Mouse (Mus musculus): ENCODE results near the gene Adad1. TPM values are rescaled to one million over a fixed set of nuclear protein-coding genes. Genes with fewer than 3 reads are reported as not detected.
A peak's percentile ranks its signal among the peaks of the same experiment; 100 is the strongest.

The Adad1 gene
- total RNA-seq (2021) (not detected), polyA plus RNA-seq (2012; rRNA removed) (not detected in 2 replicates)
- long read RNA-seq, result 0 reads

DNA sequence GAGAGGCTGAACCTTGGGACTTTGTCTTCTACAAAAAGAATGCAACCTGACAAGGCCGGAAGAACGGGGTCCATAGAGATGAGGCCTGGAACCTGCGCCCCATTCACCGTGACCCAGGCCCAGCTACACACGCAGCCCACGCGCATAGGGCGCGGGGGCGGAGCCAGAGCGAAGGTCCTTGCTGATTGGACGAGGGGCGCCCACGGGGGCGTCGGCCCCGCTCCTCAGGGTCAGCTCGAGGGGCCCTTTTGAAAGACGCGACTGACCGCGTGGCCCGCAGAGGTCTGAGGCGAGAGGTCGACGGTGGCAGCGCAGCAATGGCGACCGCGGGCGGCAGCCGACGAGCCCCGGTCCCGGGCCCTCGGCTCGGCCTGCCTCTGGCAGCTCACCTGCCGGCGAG is at the start of gene Adad1:
Adad1 (plus strand) TSS at position 122 of the 400 bp plus-strand sequence.
- DNase-seq, result no peak

- no peak for DNase-seq
Observed at GRCm38 (mm10) chr3:37037979-37038378, 25.3 kb upstream of the Adad1 start.

DNA sequence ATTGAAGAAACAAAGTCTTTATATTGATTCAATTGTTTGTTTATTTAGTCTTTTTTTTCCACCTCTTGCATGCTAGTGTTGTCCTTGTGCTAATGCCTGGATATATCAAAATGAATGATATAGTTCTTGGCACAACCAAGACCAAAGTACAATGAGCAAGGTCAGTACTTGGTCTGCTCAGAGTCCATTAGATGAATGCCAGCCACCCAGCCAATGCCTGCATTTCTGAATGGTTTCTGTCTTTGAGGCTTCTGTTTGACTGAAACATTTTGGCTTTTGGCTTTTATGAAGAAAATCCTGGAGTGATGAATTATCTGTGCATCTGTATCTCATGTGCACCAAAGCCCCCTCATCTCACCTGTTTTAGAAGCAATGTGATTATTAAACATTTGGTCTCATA is 23.5 kb upstream of the Adad1 start:
- DNase-seq, result peak; percentile 43

GRCm38 (mm10) chr3:37051491-37051890 is 11.8 kb upstream of the Adad1 start:
- DNase-seq, result no peak

DNA sequence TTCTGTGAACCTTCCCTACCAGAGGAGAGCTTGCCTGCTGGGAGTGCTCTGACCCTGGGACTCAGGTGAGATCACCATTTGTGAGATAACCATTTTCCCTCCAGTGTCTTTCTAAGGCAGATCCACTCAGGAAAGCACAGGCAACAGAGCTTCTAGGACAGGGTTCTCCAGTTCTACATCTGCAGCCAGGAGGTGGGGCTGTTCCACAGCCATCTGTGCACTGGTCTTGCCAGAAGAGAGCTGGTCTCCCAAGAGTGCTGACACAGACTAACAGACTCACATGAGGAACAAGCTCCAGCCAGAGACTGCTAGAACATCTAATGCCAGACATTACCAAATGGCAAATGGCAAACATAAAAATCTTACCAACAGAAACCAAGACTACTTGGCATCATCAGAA is 9.9 kb downstream of the Adad1 start:
- peak; percentile 14 for DNase-seq

- DNase-seq, result no peak
Observed at GRCm38 (mm10) chr3:37084860-37085259, 21.5 kb downstream of the Adad1 start.

GRCm38 (mm10) chr3:37090721-37091120 is 27.4 kb downstream of the Adad1 start:
- no peak for DNase-seq

DNA sequence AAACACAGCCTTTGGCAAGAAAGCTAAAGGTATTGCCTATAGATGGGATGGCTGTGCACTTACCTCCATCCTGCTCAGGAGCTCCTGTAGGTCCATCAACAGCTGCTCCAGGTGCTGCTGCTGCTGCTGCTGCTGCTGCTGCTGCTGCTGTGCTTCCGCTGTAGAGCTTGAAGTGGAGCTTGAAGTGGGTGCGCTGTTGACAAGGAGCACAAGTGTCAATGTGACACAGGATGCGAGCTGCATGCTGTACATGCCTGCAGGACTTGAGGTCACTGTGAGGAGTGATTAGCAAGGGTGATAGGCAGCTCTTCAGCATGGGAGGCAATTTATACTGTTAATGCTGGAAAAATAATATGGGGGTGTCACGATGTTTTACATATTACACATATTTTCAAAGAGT is 62.3 kb downstream of the Adad1 start, which contains the start of gene Il2:
Il2 (minus strand) TSS at position 305 of the 400 bp plus-strand sequence.
- no peak for DNase-seq

GRCm38 (mm10) chr3:37126162-37126561 is 62.8 kb downstream of the Adad1 start:
- DNase-seq, result no peak

DNA sequence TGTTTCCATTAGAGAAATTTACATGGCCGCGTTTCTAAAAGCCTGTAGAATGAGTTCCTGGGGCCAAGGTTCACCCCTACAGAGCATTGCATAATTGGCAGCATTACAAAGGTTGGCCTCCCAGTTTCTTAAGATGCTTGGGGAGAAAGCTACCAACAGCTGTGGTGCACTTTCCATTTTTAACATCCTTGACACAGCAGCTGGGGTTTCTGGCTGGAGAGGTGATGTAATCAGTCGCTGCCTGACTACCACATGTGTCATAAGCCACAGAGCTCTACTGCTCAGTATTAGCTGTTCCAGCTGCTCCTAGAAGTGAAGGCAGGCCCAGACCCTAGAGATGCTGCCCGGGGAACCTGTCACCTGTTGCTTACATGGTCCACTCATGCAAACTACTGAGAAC is 64.9 kb downstream of the Adad1 start:
- DNase-seq, result peak; percentile 28

GRCm38 (mm10) chr3:37129063-37129462 is 65.7 kb downstream of the Adad1 start:
- DNase-seq, result no peak

DNA sequence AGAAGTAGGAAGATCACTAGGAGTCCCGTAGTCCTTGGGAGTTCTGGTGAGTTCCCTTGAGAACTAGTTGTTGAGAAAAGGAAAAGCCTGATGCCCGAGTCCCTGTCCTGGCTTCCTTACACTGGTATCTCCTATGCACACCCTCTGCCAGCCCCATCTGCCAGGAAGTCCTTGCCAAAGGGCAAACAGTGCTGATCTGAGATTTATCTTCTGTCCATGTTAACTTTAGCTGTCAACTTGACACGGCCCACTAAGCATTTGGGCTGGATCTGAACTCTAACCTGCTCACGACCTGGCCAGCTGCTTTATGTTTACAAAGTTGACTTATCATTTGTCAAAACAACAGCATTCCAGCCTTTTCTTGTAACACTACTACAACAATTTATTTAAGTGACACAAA is 73.9 kb downstream of the Adad1 start:
- DNase-seq, result no peak

GRCm38 (mm10) chr3:37139192-37139591 is 75.9 kb downstream of the Adad1 start:
- DNase-seq, result no peak

GRCm38 (mm10) chr3:37140168-37140906 is 77.0 kb downstream of the Adad1 start:
- DNase-seq, result no peak

GRCm38 (mm10) chr3:37141827-37142226 is 78.5 kb downstream of the Adad1 start:
- no peak for DNase-seq

DNA sequence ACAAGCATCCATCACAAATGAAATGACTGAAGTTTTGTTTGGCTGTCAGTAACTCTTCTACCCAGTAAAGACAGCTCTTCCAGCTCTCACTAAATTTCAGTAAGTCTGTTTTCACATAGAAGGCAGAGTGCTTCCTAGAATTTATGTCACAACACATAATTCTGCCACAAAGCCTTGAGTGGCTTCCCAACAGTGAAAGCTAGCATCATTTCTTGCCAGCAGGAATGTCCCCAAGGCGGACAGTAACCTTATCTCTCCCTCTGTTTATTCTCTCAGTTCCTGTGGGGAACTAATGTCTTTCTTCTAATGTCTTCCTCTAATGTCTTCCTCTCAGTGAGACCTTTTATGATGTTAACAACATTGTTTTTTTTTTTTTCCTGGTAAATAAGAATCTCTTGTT is 81.7 kb downstream of the Adad1 start:
- no peak for DNase-seq

DNA sequence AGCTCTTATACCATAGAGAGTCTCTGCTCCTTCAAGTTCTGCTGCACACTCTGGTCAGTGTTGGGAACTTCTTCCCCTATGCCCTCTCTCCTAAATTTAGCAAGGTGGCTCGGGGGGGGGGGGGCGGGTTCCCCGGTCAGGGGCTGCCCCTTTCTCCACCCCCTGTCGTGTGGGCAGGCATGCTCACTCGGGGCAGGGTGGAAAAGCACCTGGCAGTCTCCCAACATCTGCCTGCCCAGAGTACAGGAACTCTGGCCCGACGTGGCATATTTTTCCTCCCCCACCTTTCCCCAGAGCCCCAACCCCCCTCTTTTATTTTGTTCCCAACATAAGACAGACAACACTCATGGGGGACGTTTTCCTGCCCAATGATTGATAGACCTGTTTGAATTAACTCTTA is 83.1 kb downstream of the Adad1 start:
- DNase-seq, result no peak

GRCm38 (mm10) chr3:37146810-37147209 is 83.5 kb downstream of the Adad1 start:
- no peak for DNase-seq

GRCm38 (mm10) chr3:37152274-37152673 is 88.9 kb downstream of the Adad1 start:
- no peak for DNase-seq

GRCm38 (mm10) chr3:37153004-37153403 is 89.7 kb downstream of the Adad1 start:
- no peak for DNase-seq

GRCm38 (mm10) chr3:37154396-37154795 is 91.1 kb downstream of the Adad1 start:
- DNase-seq, result no peak

DNA sequence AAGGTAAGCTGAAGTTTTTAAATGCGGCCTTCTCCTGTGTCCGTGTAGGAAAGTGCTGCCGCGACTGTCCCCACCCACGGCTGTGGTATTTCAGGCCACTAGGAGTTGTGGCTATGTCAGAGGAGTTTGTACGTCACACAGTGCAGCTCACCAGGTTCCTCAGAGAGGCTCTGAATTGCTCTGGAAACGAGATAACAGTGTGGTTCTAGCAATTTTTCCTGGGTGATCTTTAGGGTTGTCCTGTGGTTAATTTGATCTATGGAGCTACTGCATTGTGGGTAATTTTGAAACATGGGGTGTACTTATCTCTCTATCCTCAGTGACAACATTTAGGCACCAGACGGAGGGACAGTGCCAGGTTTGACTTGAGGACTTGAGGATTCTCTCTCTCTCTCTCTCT is 93.8 kb downstream of the Adad1 start:
- DNase-seq, result peak; percentile 8

DNA sequence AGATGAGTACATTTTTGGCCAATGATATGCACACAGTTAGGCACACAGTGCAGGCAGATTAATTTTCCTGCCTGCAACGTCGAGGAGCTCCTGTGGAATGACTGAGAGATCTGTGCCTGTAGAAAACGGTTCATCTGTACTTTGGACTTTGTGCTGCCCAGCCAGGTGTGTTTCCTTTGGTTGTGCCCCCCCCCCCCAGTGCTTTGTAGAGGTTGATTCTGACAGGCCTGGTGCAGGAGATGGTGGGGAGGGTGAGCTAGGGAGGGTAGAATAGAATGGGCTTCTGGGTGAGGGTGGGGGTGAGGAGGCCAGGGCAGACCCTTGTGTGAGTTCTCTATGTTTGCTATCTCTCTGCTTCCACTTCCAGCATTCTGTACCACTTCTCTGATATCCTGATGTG is 94.9 kb downstream of the Adad1 start:
- DNase-seq, result no peak

DNA sequence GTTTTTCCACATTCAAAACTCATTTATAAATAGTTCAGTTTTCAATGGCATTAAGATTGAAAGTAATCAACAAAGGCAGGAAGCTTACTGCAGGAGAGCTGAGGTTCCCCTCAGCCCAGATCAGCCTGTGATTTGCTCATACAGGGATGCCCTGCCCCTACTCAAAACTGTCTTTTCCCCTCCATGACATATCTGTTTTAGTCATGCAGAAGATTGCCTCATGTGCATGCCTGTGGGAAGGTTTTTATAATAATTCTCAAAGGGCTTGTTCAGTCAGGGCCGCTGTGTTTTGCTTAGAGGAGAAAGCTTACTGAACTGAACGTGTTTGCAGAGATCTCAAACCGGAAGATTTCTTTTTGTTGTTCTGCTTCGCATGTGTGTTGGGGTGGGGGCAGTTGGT is 97.8 kb downstream of the Adad1 start:
- DNase-seq, result no peak

Measured in adrenal gland, adult 2 months (tissue).